Mouse (Mus musculus): ENCODE measurements around the gene Gpd1l. TPM values are rescaled to one million over a fixed set of nuclear protein-coding genes. Genes with fewer than 3 reads are reported as not detected.

The Gpd1l gene
- polyA plus RNA-seq, 1 experiment from 2014 or later: 34.4 TPM

DNA sequence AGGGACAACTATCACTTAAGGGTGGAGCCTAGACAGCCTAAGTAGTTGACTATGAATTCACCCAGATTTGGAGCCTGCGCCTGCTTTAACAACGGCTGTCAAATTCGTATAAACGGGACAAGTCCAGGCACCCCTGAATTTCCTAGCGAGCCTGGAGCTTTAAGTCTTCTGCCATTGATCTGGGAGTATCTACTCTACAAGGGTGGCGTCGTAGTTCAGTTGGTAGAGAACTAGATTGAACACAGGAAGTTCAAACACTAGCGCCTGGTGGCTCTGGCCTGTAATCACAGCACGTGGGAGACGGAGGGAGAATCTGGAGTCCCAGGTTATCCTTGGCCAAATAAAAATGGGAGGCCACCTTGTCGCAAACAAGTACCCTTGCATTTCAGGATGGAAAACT, 444 bp upstream of the Gpd1l start:
- WGBS: 71% methylated on average over 11 of the region's 11 CpGs
- peak overlapping the region; percentile 98 for H3K4me2 ChIP-seq (ENCODE audit: low read length)
- no peaks in the 10 kb centered on the region for H3K9me3 ChIP-seq (ENCODE audit: control insufficient read depth, low read length)
- peak overlapping the region; percentile 81 for H3K4me3 ChIP-seq (replicated peaks; ENCODE audit: low read length)
- peak; percentile 3; the same call in 1 of the 2 replicates for ATAC-seq
- H3K36me3 ChIP-seq (ENCODE audit: control insufficient read depth, insufficient read depth): no peaks in the 10 kb centered on the region
- H3K9ac ChIP-seq (replicated peaks; ENCODE audit: low read depth, low read length): no peak overlapping the region; the same call in 1 of the 2 replicates
- H3K27me3 ChIP-seq (replicated peaks; ENCODE audit: control insufficient read depth, insufficient read depth, low read length): no peaks in the 10 kb centered on the region
- H3K4me1 ChIP-seq (replicated peaks; ENCODE audit: control insufficient read depth, insufficient read depth, low read length): peaks cover 11% of the 10 kb centered on the region
- no peak overlapping the region for H3K27ac ChIP-seq (ENCODE audit: low read length)

DNA sequence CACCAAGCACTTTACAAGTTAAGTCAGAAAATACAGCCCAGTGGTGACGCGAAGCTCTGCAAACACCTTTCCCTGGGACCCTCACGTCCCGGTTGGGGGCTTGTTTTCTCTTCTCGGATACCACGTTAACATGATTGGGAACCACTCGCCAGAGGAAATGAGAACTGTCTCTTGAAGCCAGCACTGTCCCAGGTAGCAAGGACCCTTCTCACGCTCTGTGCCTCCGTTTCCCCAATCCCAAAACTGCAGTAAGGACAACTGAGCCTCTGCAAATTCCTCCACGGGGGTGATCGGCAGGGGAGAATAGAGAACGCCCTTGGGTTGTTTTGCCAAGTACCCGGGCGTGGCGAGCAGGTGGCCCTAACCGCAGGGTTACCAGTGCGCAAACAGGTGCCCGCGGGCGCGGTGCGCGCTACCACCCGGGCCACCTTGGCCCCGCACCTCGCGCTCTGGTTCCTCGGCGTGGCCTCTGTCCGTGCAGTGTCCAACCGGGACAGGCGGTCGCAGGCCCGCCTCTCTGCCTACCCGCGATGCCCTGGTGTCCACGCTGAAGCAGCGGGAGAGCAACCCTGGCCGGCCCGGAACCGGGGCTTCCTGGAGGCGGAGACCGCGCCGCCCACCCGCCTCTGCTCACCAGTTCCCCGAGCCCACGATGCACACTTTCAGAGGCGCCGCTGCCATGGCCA, 607 bp downstream of the Gpd1l start:
- Histone ChIP-seq H3K4me2 (ENCODE audit: low read length) (peak overlapping the region; percentile 98), H3K4me1 (replicated peaks; ENCODE audit: control insufficient read depth, insufficient read depth, low read length) (peaks cover 11% of the 10 kb centered on the region), H3K9me3 (ENCODE audit: control insufficient read depth, low read length) (no peaks in the 10 kb centered on the region), H3K9ac (replicated peaks; ENCODE audit: low read depth, low read length) (peak overlapping the region; percentile 84), H3K36me3 (ENCODE audit: control insufficient read depth, insufficient read depth) (no peaks in the 10 kb centered on the region), H3K4me3 (replicated peaks; ENCODE audit: low read length) (peak overlapping the region; percentile 81), H3K27me3 (replicated peaks; ENCODE audit: control insufficient read depth, insufficient read depth, low read length) (no peaks in the 10 kb centered on the region), H3K27ac (ENCODE audit: low read length) (peak overlapping the region; percentile 35; the same call in 1 of the 2 replicates)
- WGBS: under 1% methylated on average over 42 of the region's 50 CpGs
- ATAC-seq: no peak

DNA sequence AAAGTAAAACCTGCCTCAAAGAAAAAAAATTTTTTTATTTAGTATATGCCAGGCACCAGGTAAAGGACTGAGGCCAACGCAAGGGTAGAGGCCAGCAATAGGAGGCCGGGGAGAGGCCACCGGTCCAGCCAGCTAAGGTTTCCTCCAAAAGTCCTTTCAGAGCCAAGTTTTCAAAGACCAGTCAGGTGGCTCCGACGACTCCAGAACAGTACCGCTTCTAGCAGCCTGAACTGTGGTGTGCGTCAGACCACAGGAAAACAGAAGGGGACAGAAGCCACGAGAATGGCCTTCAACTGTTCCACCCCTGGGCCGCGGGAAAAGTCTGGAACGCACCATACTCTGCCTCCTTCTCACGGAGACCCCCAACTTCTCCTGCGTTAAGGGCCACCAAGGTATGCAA, 1.2 kb downstream of the Gpd1l start:
- Histone ChIP-seq H3K9me3 (ENCODE audit: control insufficient read depth, low read length) (no peaks in the 10 kb centered on the region), H3K9ac (replicated peaks; ENCODE audit: low read depth, low read length) (peak overlapping the region; percentile 84), H3K27ac (ENCODE audit: low read length) (no peak overlapping the region), H3K4me3 (replicated peaks; ENCODE audit: low read length) (peak overlapping the region; percentile 81), H3K27me3 (replicated peaks; ENCODE audit: control insufficient read depth, insufficient read depth, low read length) (no peaks in the 10 kb centered on the region), H3K36me3 (ENCODE audit: control insufficient read depth, insufficient read depth) (no peaks in the 10 kb centered on the region), H3K4me2 (ENCODE audit: low read length) (peak overlapping the region; percentile 98), H3K4me1 (replicated peaks; ENCODE audit: control insufficient read depth, insufficient read depth, low read length) (peaks cover 11% of the 10 kb centered on the region)
- 26% methylated on average over 13 of the region's 13 CpGs for WGBS
- no peak for ATAC-seq

DNA sequence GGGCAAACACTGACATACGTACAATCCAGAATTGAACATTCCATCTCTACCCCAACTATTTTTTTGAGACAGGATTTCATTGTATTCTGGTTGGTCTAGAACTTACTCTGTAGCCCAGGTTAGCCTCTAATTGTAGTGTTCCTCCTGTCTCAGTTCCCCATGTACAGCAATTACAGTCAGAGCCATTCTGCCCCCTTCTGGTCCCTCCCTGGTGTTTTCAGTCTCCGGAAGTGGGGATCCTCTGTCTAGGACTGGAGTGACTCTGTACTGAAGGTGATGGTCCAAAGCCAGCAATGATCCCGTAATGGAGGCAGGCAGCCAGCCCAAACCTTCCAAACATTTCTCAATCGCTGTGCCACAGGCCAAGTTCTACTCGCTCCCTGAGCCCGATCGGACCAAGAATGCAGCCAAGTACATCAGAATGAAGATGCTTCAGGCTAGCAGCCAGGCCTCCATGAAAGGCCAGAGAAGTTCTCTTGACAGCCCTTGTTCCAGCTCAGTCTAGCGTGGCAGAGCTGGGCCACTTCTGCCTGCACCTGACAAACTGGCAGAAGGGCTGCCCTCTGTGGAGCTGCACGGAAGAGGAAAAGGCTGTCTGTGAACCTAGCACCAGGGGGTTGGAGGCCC, 3.2 kb downstream of the Gpd1l start:
- H3K4me3 ChIP-seq (replicated peaks; ENCODE audit: low read length): no peak overlapping the region
- no peaks in the 10 kb centered on the region for H3K36me3 ChIP-seq (ENCODE audit: control insufficient read depth, insufficient read depth)
- 53% methylated on average over 9 of the region's 9 CpGs for WGBS
- H3K27ac ChIP-seq (ENCODE audit: low read length): no peak overlapping the region
- no peak overlapping the region for H3K9ac ChIP-seq (replicated peaks; ENCODE audit: low read depth, low read length)
- H3K4me1 ChIP-seq (replicated peaks; ENCODE audit: control insufficient read depth, insufficient read depth, low read length): peaks cover 11% of the 10 kb centered on the region
- no peaks in the 10 kb centered on the region for H3K9me3 ChIP-seq (ENCODE audit: control insufficient read depth, low read length)
- no peaks in the 10 kb centered on the region for H3K27me3 ChIP-seq (replicated peaks; ENCODE audit: control insufficient read depth, insufficient read depth, low read length)
- H3K4me2 ChIP-seq (ENCODE audit: low read length): no peak overlapping the region
- no peak for ATAC-seq

DNA sequence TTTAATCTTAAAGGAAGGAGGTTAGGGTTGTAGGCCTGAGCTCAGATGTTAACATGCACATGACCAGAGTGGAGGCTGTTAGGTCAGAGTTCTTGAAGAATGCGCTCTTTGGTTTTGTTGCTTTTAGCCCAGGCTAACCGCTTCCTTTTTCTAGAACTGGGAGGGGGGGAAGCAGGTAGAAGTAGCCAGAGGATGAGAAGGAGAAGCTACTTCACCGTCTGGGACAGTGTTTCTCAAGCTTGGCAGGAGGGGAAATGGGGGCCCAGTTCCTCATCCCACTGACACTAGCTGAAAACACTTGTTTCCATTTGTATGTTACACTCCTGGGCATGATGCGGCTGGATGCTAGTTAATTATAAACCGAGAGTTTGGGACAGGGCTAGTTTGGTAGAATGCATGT, 8.2 kb downstream of the Gpd1l start:
- ATAC-seq: no peak
- 88% methylated on average over 5 of the region's 5 CpGs for WGBS
- H3K4me1 ChIP-seq (replicated peaks; ENCODE audit: control insufficient read depth, insufficient read depth, low read length): no peaks in the 10 kb centered on the region

GRCm38 (mm10) chr9:114925039-114925438, 8.7 kb downstream of the Gpd1l start:
- 89% methylated on average over 10 of the region's 10 CpGs for WGBS
- Histone ChIP-seq H3K9ac (replicated peaks; ENCODE audit: low read depth, low read length) (no peak overlapping the region), H3K4me2 (ENCODE audit: low read length) (no peak overlapping the region), H3K4me3 (replicated peaks; ENCODE audit: low read length) (no peak overlapping the region), H3K36me3 (ENCODE audit: control insufficient read depth, insufficient read depth) (no peaks in the 10 kb centered on the region), H3K4me1 (replicated peaks; ENCODE audit: control insufficient read depth, insufficient read depth, low read length) (no peaks in the 10 kb centered on the region), H3K27me3 (replicated peaks; ENCODE audit: control insufficient read depth, insufficient read depth, low read length) (no peaks in the 10 kb centered on the region), H3K9me3 (ENCODE audit: control insufficient read depth, low read length) (no peaks in the 10 kb centered on the region), H3K27ac (ENCODE audit: low read length) (no peak overlapping the region)
- ATAC-seq: no peak

More for the DNA sequence above, 8.2 kb downstream of the Gpd1l start:
- Histone ChIP-seq H3K27me3 (replicated peaks; ENCODE audit: control insufficient read depth, insufficient read depth, low read length) (no peaks in the 10 kb centered on the region), H3K4me3 (replicated peaks; ENCODE audit: low read length) (no peak overlapping the region), H3K27ac (ENCODE audit: low read length) (no peak overlapping the region), H3K9ac (replicated peaks; ENCODE audit: low read depth, low read length) (no peak overlapping the region), H3K36me3 (ENCODE audit: control insufficient read depth, insufficient read depth) (no peaks in the 10 kb centered on the region), H3K4me2 (ENCODE audit: low read length) (no peak overlapping the region), H3K9me3 (ENCODE audit: control insufficient read depth, low read length) (no peaks in the 10 kb centered on the region)

GRCm38 (mm10) chr9:114924511-114924910, 9.3 kb downstream of the Gpd1l start:
- no peaks in the 10 kb centered on the region for H3K36me3 ChIP-seq (ENCODE audit: control insufficient read depth, insufficient read depth)
- no peaks in the 10 kb centered on the region for H3K27me3 ChIP-seq (replicated peaks; ENCODE audit: control insufficient read depth, insufficient read depth, low read length)
- H3K27ac ChIP-seq (ENCODE audit: low read length): no peak overlapping the region
- WGBS: 38% methylated on average over 5 of the region's 5 CpGs
- H3K9me3 ChIP-seq (ENCODE audit: control insufficient read depth, low read length): no peaks in the 10 kb centered on the region
- H3K9ac ChIP-seq (replicated peaks; ENCODE audit: low read depth, low read length): no peak overlapping the region
- no peaks in the 10 kb centered on the region for H3K4me1 ChIP-seq (replicated peaks; ENCODE audit: control insufficient read depth, insufficient read depth, low read length)
- no peak for ATAC-seq
- no peak overlapping the region for H3K4me3 ChIP-seq (replicated peaks; ENCODE audit: low read length)
- no peak overlapping the region for H3K4me2 ChIP-seq (ENCODE audit: low read length)

GRCm38 (mm10) chr9:114922209-114922608, 11.6 kb downstream of the Gpd1l start:
- Histone ChIP-seq H3K36me3 (ENCODE audit: control insufficient read depth, insufficient read depth) (no peaks in the 10 kb centered on the region), H3K9ac (replicated peaks; ENCODE audit: low read depth, low read length) (no peak overlapping the region), H3K4me1 (replicated peaks; ENCODE audit: control insufficient read depth, insufficient read depth, low read length) (no peaks in the 10 kb centered on the region), H3K4me3 (replicated peaks; ENCODE audit: low read length) (no peak overlapping the region), H3K9me3 (ENCODE audit: control insufficient read depth, low read length) (no peaks in the 10 kb centered on the region), H3K4me2 (ENCODE audit: low read length) (no peak overlapping the region), H3K27ac (ENCODE audit: low read length) (no peak overlapping the region), H3K27me3 (replicated peaks; ENCODE audit: control insufficient read depth, insufficient read depth, low read length) (no peaks in the 10 kb centered on the region)
- WGBS: 77% methylated on average over 5 of the region's 5 CpGs
- ATAC-seq: no peak

- Histone ChIP-seq H3K4me2 (ENCODE audit: low read length) (no peak overlapping the region), H3K4me3 (replicated peaks; ENCODE audit: low read length) (no peak overlapping the region), H3K9me3 (ENCODE audit: control insufficient read depth, low read length) (no peaks in the 10 kb centered on the region), H3K9ac (replicated peaks; ENCODE audit: low read depth, low read length) (no peak overlapping the region), H3K36me3 (ENCODE audit: control insufficient read depth, insufficient read depth) (0 out of 2 replicates have a peak, but pooled peaks cover 3% of the 10 kb centered on the region), H3K4me1 (replicated peaks; ENCODE audit: control insufficient read depth, insufficient read depth, low read length) (no peaks in the 10 kb centered on the region), H3K27me3 (replicated peaks; ENCODE audit: control insufficient read depth, insufficient read depth, low read length) (no peaks in the 10 kb centered on the region), H3K27ac (ENCODE audit: low read length) (no peak overlapping the region)
- ATAC-seq: no peak
- WGBS: 61% methylated on average over 2 of the region's 2 CpGs
These were observed 12.3 kb downstream of the Gpd1l start for GRCm38 (mm10) chr9:114921352-114922081.

Measured in forebrain, embryonic 16.5 days (tissue).